Mouse (Mus musculus) kidney, postnatal 25 days (tissue): ENCODE results near the gene Slc7a7.
A peak's percentile ranks its signal among the peaks of the same experiment; 100 is the strongest.

Source experiments
- DNase-seq, 2 experiments: peaks; one replicate each; pipeline ENCODE4 v3.0.0; 2021; ENCODE audit warnings: mixed read lengths in 2 of 2

Slc7a7 gene

DNA sequence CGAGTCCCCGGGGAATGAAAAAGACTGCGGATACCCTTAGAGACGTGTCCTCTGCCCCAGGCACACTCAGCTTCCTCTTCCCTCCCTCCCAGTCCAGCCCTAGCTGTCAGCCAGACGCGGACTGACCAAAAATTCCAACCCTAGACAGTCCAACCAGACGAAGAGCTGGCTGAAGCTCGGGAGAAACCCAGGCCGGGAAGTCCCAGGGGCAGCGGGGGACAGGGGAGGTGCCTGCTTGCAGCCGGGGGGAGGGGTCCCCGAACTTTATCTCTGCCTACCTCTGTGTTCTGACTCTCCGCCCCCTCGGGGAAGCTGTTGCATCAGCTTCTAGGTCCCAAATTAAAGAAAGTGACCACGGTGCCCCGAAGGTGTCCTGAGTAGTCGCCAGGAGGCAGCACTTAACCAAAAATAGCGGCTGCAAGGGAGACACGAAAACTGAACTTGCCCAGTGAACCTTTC, at the start of gene Slc7a7:
TSS of gene Slc7a7 (minus strand) at position 158 of the 459 bp plus-strand sequence.
- peak; percentile 45 to 54 for DNase-seq

DNA sequence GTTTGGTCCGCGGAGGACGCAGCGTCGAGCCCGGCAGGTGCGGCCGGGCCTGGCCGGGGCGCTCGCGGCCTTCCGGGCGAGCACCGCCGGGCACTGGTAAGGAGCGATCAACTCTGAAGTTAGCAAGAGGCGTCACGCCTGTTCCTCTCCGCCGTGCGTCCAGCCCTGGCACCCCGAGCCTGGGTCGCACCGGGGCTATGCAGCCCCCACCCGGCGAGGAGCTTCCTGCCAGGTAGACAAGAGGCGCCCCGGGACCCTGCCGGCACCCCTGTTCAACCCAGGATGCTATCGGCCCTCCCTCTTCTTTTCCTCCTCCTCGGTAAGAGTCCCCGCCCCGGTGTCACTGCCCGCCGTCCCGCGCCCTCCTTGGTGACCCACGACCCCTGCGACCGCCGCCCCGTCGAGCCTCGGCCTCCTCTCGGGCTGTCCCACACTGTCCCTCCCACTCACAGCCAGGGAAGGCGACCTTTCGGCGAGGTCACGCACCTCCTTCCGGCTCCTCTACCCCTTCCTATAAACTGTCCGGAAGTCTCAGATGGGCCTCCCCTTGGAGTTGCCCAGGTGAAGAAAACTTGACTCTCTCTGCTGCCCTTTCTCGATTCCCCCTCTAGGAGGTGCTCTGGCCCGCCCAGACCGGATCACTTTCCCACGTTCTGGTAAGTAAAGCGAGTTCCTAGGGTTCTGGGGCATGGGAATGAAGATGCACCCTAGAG, 46.9 kb upstream of the Slc7a7 start:
- peak; percentile 77 to 92 for DNase-seq

DNA sequence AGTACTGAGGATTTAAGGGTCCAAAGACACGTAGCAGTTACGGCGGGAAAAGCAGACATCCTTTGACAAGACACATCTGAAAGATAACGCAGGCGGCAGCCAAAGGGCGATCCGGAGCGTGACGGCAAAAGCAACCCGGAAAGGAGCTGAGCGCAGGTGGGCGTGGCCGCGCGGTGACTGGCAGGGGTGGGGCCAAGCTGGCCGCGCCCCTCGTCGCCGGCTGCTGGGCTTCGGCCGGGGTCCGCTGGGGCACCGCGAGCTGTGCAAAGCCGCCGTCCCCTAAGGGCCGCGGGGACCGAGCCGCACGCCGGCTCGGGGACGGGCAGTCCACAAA, 46.3 kb upstream of the Slc7a7 start, which contains the start of gene Lrp10:
TSS of gene Lrp10 (plus strand) at position 179 of the 334 bp plus-strand sequence.
- peak; percentile 92 to 94 for DNase-seq

DNA sequence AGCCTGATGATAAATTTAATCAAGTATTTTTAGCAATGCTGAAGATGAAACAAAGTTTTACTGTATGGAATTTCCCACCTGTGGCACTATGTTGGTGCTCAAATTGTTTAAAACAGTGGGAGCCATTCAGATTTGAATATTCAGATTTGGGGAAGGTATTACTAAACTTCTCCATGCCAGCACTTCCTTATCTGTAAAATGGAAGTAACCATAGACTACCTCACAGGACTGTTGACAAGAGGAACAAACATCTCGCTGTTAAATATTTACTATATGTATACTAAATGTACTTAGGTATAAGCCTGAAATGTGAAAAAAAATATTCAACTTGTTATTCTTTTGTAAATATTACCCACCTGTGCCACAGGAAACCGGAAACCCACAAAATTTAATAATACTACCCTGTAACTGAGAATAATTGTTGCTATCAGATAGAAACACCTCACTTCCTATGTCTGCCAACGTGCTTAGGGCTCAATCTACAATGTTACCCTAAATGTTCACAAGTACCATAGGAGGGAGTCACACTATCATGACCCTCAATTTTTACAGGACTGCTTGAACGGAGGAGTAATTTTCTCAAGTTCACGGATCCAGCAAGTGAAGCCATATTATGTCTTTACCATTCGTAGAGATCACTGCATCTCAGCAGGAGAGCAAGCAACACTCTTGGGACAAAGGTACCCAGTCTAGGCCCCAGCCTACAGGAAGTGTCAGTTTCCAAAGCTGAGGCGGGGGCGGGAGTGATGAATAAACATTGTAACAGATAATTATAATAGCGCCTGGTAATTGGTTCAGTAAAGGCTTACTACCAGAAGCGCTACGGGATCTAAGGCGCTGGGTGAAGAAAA, 45.8 kb upstream of the Slc7a7 start:
- DNase-seq = no peak

DNA sequence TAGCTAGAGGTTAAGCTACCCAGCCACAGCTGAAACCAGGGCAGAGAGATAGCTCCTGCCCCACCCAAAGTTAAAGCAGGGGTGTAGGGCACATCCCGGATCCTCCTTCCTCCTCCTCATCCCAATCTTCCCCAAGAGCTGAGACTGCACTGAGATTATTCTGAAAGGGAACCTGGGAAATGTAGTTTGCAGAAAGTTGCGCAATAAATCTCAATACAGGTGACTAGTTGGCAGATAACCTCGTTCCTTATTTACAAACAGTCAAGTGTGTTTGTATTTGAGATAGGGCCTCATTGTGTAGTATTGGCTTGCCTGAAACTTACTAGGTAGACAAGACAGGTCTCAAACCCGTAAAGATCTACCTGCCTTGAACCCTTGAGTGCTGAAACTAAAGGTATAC, 44.6 kb upstream of the Slc7a7 start:
- DNase-seq = no peak

DNA sequence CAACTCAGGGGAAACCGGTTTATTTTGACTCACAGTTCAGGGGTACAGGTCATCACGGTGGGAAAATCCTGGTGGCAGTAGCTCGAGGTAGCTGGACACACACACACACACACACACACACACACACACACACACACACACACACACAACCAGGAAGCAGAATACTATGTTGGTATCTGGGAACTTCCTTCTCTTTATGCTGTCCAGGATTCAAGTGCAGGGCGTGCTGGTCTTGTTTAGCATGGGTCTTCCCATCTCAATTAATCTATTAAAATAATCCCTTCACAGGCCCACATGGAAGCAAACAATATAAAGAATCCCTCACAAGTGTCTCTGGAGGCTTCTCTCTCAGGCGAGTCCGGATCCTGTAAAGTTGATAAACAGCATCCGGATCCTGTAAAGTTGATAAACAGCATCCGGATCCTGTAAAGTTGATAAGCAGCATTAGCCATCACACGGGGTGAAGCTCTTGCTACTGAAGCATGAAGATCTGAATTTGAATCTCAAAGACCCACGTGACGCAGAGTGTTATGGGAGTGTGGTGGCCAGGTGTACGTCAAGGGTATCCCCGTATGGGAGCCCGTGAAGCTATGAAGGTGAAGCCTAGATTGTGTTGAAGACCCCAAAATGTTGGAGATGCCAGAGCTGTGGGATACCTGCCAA, 40.5 kb upstream of the Slc7a7 start:
- no peak for DNase-seq

DNA sequence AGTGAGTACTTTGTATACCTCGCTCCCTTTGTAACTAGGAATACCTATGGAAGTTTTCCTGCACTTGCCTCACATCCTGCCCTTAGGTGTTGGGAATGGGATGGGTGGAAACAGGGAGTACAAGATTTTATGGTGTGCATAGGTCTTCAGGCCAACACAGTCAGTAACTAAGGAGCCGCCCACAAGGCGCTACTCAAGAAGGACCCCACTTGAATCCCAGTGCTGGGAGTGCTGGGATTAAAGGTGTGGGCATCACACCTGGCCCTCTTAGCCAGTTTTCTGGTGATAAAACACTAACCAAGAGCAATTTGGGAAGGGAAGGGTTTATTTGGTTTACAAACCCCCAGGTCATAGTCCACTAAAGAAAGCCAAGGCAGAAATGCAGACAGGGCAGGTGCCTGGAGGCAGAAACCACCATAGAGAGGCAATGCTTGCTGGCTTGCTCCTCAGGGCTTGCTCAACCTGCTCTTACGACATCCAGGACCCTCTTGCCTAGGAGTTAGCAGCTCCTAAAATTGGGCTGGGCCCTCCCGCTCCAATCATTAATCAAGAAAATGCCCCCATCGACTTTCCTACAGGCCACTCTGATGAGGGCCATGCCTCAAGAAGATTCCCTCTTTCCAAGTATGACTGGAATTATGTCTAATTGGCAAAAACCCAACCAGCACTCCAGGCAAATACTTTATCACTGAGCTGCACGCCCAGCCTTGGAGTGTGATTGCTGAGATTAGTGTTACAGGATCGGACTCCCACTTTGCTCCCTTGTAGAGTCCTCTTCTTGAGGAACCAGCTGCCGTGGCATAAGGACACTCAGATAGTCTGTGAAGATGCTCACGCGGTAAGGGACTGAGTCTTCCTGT, 37.3 kb upstream of the Slc7a7 start:
- DNase-seq = no peak

DNA sequence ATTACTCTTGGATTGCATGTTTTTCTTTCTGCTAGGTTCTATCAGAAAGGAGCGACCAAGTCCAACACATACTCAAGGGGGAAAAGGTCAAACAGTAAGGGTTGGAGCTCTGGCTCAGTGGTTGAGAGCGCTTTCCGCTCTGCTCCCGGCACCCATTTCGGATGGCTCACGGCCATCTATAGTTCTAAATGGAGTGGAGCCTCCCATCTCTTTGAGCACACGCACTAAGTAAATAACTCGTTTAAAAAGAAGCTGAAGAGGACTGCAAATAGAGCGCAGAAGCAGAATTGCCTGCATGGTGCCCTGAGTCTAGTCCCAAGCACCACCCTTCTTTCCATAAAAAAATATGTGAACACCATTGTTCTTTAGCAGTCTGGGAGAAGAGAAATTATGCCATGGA, 36.0 kb upstream of the Slc7a7 start:
- no peak for DNase-seq

DNA sequence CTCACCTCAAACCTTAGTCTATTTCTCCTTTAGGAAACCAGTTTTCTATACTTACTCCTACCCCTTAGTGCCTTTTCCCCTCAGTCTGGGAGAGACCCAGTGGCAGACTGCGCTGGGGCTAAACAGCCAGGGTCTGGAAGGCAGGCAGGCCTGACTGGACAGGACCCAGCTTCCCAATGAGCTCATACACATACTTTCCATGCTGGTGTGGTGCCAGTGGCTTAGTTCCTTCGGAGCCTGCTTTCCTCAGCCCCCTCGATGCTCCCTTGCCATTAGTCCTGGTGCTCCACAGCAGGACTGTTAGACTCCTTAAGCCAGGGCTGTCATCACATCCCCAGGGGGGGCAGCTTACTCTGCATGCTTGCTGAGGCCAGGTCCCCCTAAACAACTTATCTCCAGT, 27.9 kb upstream of the Slc7a7 start:
- DNase-seq = no peak

DNA sequence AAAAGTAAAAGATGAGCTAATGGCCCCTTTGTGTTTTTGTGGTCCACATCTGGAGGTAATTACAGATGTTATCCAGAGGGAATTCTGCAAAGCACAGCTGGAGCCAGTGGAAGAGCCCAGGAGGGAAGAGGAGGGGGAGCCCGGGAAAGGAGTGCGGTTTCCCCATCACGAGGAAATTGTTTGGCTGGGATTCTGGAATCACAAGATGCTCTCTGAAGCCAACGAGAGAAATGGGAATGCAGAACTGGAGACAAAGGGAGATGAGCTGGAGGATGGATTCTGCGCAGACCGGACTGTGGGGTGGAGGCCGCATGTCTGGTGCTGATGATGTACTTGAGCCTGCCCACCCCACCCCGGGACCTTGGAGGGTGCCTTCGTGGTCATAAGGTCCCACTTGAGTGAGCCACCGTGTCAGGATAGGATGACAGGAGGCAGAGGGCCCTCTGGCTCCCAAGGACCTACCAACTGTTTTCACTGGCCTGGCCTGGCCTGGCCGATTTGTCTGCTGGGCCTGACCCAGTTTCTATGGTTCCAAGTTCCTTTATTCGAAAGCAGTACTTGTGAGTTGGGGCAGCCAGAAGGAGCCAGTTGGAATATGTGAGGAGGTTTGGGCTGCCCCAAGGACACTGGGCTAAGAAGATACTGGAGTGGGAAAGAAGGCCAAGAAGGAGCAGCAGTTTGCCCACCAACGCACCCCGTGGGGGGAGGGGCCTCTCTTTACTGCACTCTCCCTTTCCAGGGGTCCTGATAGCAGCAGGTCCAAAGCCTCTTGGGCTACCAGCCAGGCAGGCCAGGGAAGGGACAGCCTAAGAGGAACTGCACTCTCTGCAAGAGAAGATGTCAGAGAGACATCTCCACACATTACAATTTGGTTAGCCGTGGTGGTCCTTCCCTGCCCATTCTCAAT, 26.4 kb upstream of the Slc7a7 start:
- peak in 1 of 2 experiments; percentile 36 for DNase-seq

DNA sequence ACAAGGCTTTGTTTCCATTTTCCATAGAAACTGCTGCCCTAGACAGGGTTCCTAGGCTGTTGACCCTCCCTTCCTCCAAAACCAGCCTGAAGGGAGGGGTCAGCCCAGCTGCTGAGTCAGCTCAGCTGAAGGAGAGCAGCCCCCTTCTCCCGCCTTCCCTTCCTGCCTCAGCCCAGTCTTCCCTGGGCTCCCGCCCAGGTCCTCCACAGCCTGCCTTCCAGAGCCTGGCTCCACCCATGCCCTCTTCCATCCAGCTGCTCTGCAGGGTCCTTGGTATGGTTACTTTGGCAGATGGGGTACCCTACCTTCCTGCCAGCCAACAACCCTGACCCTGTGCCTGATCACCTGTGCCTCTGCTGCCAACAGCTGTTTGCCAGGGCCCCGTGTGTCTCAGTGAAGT, 25.6 kb upstream of the Slc7a7 start:
- DNase-seq = no peak

DNA sequence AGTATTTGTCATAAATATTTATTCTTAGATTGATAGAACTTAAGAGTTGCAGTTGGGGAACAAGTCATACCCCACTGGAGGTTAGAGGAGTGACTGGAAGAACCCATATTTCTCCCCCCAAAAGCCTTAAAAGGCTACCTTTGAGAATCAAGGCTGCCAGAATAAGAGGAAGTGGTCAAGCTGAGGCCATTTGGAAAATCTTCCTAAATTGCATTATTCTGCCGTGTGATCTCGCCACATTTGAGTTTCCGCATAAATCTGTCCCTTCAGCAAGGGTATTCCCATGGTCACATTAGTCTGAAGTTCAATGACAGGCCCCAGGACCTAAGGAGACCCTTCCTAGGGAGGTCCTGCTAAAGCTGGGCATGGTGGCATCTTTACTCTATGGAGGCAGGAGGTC, 25.0 kb upstream of the Slc7a7 start:
- DNase-seq = no peak

DNA sequence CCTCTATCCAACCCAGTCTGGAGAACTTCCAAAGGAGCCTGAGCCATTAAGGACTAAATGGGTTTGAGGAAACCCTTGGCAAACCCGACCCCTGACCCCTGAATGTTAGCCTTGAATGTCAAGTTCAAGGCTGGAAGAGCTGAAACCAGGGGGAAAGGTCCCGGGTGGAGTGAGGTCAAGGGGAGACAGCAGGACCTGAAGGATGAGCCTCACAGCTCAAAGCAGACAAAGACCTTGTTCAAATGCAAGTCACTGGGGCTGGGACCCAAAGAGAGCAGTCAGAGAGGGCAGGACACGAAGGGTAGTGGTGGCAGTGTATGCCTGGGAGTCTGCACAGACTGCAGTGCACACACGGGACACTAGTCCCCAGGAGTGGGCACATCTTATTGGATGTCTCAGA, 23.8 kb upstream of the Slc7a7 start:
- no peak for DNase-seq

DNA sequence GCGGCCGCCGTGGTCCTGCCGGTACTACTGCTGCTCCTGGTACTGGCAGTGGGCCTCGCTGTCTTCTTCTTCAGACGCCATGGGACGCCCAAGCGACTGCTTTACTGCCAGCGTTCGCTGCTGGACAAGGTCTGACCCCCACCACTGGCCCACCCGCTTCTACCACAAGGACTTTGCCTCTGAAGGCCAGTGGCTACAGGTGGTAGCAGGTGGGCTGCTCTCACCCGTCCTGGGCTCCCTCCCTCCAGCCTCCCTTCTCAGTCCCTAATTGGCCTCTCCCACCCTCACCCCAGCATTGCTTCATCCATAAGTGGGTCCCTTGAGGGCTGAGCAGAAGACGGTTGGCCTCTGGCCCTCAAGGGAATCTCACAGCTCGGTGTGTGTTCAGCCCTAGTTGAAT, 23.0 kb upstream of the Slc7a7 start:
- DNase-seq = no peak

DNA sequence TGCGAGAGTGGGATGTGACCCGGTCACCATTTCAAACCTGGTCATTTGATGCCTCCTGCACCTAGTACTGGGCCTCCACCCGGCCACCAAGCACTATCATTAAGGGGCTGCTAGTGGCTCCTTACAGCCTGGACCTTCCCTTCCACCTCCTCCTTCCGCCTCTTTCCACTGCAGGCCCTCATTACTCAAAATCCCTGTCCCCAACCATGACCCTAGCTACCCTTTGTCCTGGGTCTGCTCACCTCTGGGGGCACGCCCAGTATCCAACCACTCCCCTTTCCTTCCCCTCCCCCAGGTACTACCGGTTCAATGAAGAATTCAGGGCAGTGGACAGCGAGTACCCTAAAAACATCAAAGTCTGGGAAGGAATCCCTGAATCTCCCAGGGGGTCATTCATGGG, 22.0 kb upstream of the Slc7a7 start:
- DNase-seq = no peak

DNA sequence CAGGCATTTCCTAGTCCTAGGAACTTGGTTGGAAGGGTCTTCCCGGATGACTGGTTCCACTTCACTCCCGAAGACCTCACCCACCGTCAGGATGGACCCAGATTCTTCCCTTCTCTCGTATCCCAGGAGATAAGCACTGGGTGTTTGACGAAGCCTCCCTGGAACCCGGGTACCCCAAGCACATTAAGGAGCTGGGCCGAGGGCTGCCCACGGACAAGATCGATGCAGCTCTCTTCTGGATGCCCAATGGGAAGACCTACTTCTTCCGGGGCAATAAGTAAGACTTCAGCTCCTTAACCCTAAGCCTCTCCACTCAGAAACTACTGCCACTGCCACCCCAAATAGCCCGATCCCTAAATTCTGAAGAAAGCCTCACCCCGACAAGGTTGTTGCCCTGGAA, 21.6 kb upstream of the Slc7a7 start:
- DNase-seq = no peak

DNA sequence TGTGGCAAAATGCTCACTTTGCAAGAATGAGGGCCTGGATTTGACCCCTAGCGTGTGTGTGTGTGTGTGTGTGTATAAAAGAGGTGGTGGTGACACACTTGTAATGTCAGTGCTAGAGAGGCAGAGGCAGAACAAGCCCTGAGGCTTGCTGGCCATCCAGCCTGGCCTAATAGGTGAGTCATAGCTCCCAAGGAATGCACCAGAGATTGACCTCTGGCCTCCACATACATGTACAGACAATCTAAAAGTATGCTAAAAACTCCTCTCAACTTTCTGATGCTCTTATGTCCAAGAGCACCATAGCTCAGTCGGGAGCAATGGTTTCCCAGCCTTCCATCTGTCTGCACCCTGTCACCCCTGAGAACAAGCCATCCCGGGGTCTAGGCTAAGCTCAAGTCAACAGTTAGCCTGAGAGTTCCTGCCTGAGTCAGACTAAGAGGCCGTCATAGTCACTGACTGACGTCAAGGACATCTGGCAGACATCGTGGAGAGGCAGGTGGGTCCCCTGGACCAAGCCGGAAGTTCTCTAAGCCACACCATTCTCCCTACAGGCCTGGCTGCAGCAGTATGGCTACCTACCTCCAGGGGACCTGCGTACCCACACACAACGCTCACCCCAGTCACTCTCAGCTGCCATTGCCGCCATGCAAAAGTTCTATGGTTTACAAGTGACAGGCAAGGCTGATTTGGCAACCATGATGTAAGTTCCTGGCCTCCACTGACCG, 17.8 kb upstream of the Slc7a7 start:
- no peak for DNase-seq

DNA sequence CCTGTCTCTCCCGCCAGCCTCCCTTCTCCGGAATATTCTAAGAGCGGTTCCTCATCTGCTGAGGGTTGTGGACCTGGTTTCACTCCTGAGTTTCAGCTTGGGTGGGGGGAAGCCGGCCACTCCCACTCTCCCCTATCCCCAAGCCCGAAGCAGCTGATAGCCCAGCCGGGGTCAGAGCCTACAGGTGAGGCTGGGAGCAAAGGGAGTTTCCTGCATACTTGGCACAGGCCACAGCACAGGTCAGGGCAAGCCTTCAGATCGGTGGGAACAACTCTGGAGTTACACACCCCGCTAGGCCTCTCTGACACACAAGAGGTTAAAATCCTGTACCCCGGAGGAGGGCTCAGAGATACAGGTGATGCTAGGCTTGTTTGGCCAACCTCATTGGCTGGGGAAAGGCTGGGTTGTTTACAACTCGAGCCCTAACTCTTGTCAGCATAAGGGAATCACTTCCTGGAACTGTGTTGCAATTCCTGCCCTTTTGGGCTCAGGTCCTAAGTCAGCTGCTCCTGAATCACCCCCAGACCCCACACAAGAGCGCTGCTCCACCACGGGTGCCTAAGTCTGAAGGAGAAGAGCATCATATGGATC, 16.5 kb upstream of the Slc7a7 start:
- no peak for DNase-seq

DNA sequence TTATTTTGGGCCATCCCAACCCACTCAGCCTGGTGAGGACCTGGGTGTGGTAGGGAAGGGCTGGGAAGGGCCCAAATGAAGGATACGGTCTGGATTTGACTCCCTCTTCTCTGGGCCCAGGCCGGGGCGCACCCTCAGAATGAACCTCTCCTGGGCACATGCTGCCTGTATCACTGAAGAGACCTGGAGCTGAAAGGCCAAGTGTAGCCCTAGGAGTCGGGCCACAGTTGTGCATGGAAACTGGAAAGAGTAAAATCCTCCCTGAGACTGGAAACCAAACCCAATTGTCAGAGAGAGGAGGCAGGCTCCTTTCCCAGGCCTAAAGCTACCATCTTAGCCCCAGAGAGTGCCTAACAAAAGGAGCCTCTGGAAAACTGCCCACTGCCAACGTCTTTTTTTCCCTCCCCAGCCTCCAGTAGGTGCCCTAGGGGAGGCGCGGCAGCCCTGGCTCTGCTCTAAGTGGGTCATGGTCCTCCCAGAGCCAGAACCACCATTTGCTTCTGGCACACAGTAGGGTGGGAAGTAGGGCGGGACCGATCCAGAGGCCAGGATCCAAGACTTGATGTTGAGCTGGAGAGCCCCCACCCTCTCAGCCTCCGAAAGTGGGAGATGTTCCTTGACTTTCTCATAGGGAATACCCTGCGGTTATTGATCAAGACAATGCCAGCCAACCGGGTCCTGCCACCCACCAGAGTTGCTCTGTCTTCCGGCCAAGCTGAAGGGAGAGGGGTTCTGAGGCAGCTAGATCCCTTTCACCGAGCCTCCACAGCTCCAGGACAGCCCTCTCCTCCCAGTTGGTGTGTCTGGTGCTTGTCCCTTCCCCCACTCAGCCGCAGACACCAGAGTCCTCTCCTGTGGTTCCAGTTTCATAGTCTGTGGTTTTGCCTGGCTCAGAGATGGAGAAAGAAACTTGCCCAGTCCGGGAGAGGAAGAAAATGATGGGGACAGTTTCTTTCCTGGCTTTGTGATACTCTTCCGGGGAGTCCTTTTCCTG, 15.6 kb upstream of the Slc7a7 start:
- no peak for DNase-seq
